Mouse (Mus musculus): Measurements from ENCODE around the gene Tmem230. TPM values are rescaled to one million over a fixed set of nuclear protein-coding genes. Genes with fewer than 3 reads are reported as not detected.
A peak's percentile ranks its signal among the peaks of the same experiment; 100 is the strongest.

The Tmem230 gene
- polyA plus RNA-seq, 1 experiment = 42.7 TPM

GRCm38 (mm10) chr2:132224359-132224758 is 23.2 kb downstream of the Tmem230 start:
- DNase-seq = no peak
- WGBS = 83% methylated on average over 4 of the region's 4 CpGs

GRCm38 (mm10) chr2:132221611-132222073 is 26.0 kb downstream of the Tmem230 start:
- TF ChIP-seq POLR2A (IDR thresholded peaks at IDR 0.05; ENCODE audit: low read depth, low read length) (no peak), CTCF (conservative IDR thresholded peaks at IDR 0.05; ENCODE audit: insufficient read depth, insufficient read length, low read depth, low read length) (no peak)

More at GRCm38 (mm10) chr2:132224359-132224758, 23.2 kb downstream of the Tmem230 start:
- no peak for TF ChIP-seq POLR2A (IDR thresholded peaks at IDR 0.05; ENCODE audit: low read depth, low read length)
- TF ChIP-seq CTCF (conservative IDR thresholded peaks at IDR 0.05; ENCODE audit: insufficient read depth, insufficient read length, low read depth, low read length) = no peak
- peaks cover 2% of the 10 kb centered on the region; the same call in 1 of the 2 replicates for H3K27me3 ChIP-seq (replicated peaks; ENCODE audit: control insufficient read depth, insufficient read depth, low read length)
- H3K4me1 ChIP-seq (ENCODE audit: control insufficient read depth, insufficient read depth, low read length) = no peaks in the 10 kb centered on the region
- no peak overlapping the region for H3K4me3 ChIP-seq (ENCODE audit: insufficient read depth, low read depth, low read length)
- no peaks in the 10 kb centered on the region for H3K36me3 ChIP-seq (ENCODE audit: control insufficient read depth, insufficient read depth, low read length)
- H3K27ac ChIP-seq (ENCODE audit: insufficient read depth, low read depth, low read length) = no peak overlapping the region

GRCm38 (mm10) chr2:132211995-132212656 is 35.5 kb downstream of the Tmem230 start:
- no peaks in the 10 kb centered on the region for H3K27me3 ChIP-seq (replicated peaks; ENCODE audit: control insufficient read depth, insufficient read depth, low read length)
- no peak overlapping the region for H3K4me3 ChIP-seq (ENCODE audit: insufficient read depth, low read depth, low read length)
- 83% methylated on average over 5 of the region's 5 CpGs for WGBS
- no peaks in the 10 kb centered on the region for H3K36me3 ChIP-seq (ENCODE audit: control insufficient read depth, insufficient read depth, low read length)
- no peaks in the 10 kb centered on the region for H3K4me1 ChIP-seq (ENCODE audit: control insufficient read depth, insufficient read depth, low read length)
- no peak for TF ChIP-seq CTCF (conservative IDR thresholded peaks at IDR 0.05; ENCODE audit: insufficient read depth, insufficient read length, low read depth, low read length)
- TF ChIP-seq POLR2A (IDR thresholded peaks at IDR 0.05; ENCODE audit: low read depth, low read length) = no peak
- DNase-seq = peak; percentile 19
- H3K27ac ChIP-seq (ENCODE audit: insufficient read depth, low read depth, low read length) = no peak overlapping the region

More at GRCm38 (mm10) chr2:132221611-132222073, 26.0 kb downstream of the Tmem230 start:
- no peaks in the 10 kb centered on the region for H3K27me3 ChIP-seq (replicated peaks; ENCODE audit: control insufficient read depth, insufficient read depth, low read length)
- WGBS = 56% methylated on average over 11 of the region's 11 CpGs
- no peaks in the 10 kb centered on the region for H3K36me3 ChIP-seq (ENCODE audit: control insufficient read depth, insufficient read depth, low read length)
- no peaks in the 10 kb centered on the region for H3K4me1 ChIP-seq (ENCODE audit: control insufficient read depth, insufficient read depth, low read length)
- H3K27ac ChIP-seq (ENCODE audit: insufficient read depth, low read depth, low read length) = no peak overlapping the region
- peak; percentile 8 for DNase-seq
- no peak overlapping the region for H3K4me3 ChIP-seq (ENCODE audit: insufficient read depth, low read depth, low read length)

- 86% methylated on average over 9 of the region's 9 CpGs for WGBS
- TF ChIP-seq POLR2A (IDR thresholded peaks at IDR 0.05; ENCODE audit: low read depth, low read length) (no peak), CTCF (conservative IDR thresholded peaks at IDR 0.05; ENCODE audit: insufficient read depth, insufficient read length, low read depth, low read length) (no peak)
- Histone ChIP-seq H3K27ac (ENCODE audit: insufficient read depth, low read depth, low read length) (no peak overlapping the region), H3K4me3 (ENCODE audit: insufficient read depth, low read depth, low read length) (no peak overlapping the region), H3K4me1 (ENCODE audit: control insufficient read depth, insufficient read depth, low read length) (no peaks in the 10 kb centered on the region), H3K36me3 (ENCODE audit: control insufficient read depth, insufficient read depth, low read length) (no peaks in the 10 kb centered on the region), H3K27me3 (replicated peaks; ENCODE audit: control insufficient read depth, insufficient read depth, low read length) (no peaks in the 10 kb centered on the region)
- DNase-seq = no peak
Observed at GRCm38 (mm10) chr2:132210806-132211312, 36.7 kb downstream of the Tmem230 start.

- no peak overlapping the region for H3K4me3 ChIP-seq (ENCODE audit: insufficient read depth, low read depth, low read length)
- H3K36me3 ChIP-seq (ENCODE audit: control insufficient read depth, insufficient read depth, low read length) = no peaks in the 10 kb centered on the region
- no peak for TF ChIP-seq POLR2A (IDR thresholded peaks at IDR 0.05; ENCODE audit: low read depth, low read length)
- no peak for TF ChIP-seq CTCF (conservative IDR thresholded peaks at IDR 0.05; ENCODE audit: insufficient read depth, insufficient read length, low read depth, low read length)
- no peaks in the 10 kb centered on the region for H3K27me3 ChIP-seq (replicated peaks; ENCODE audit: control insufficient read depth, insufficient read depth, low read length)
- 61% methylated on average over 8 of the region's 8 CpGs for WGBS
- DNase-seq = peak; percentile 21
- no peak overlapping the region for H3K27ac ChIP-seq (ENCODE audit: insufficient read depth, low read depth, low read length)
- H3K4me1 ChIP-seq (ENCODE audit: control insufficient read depth, insufficient read depth, low read length) = no peaks in the 10 kb centered on the region
Observed at GRCm38 (mm10) chr2:132208246-132208881, 39.2 kb downstream of the Tmem230 start.

- no peaks in the 10 kb centered on the region for H3K36me3 ChIP-seq (ENCODE audit: control insufficient read depth, insufficient read depth, low read length)
- no peaks in the 10 kb centered on the region for H3K27me3 ChIP-seq (replicated peaks; ENCODE audit: control insufficient read depth, insufficient read depth, low read length)
- H3K4me3 ChIP-seq (ENCODE audit: insufficient read depth, low read depth, low read length) = no peak overlapping the region
- H3K4me1 ChIP-seq (ENCODE audit: control insufficient read depth, insufficient read depth, low read length) = no peaks in the 10 kb centered on the region
- WGBS = 90% methylated on average over 16 of the region's 16 CpGs
- DNase-seq = no peak
- H3K27ac ChIP-seq (ENCODE audit: insufficient read depth, low read depth, low read length) = no peak overlapping the region
- TF ChIP-seq CTCF (conservative IDR thresholded peaks at IDR 0.05; ENCODE audit: insufficient read depth, insufficient read length, low read depth, low read length) (no peak), POLR2A (IDR thresholded peaks at IDR 0.05; ENCODE audit: low read depth, low read length) (no peak)
Observed at GRCm38 (mm10) chr2:132206316-132206881, 41.2 kb downstream of the Tmem230 start.

GRCm38 (mm10) chr2:132205549-132205948 is 42.1 kb downstream of the Tmem230 start:
- no peaks in the 10 kb centered on the region for H3K36me3 ChIP-seq (ENCODE audit: control insufficient read depth, insufficient read depth, low read length)
- no peaks in the 10 kb centered on the region for H3K27me3 ChIP-seq (replicated peaks; ENCODE audit: control insufficient read depth, insufficient read depth, low read length)
- WGBS = 58% methylated on average over 4 of the region's 4 CpGs
- no peak overlapping the region for H3K27ac ChIP-seq (ENCODE audit: insufficient read depth, low read depth, low read length)
- H3K4me3 ChIP-seq (ENCODE audit: insufficient read depth, low read depth, low read length) = no peak overlapping the region
- no peaks in the 10 kb centered on the region for H3K4me1 ChIP-seq (ENCODE audit: control insufficient read depth, insufficient read depth, low read length)
- TF ChIP-seq POLR2A (IDR thresholded peaks at IDR 0.05; ENCODE audit: low read depth, low read length) = no peak
- TF ChIP-seq CTCF (conservative IDR thresholded peaks at IDR 0.05; ENCODE audit: insufficient read depth, insufficient read length, low read depth, low read length) = no peak
- no peak for DNase-seq

Measured in kidney, adult 2 months (tissue).